Mouse (Mus musculus) urinary bladder, postnatal 36 days (tissue): ENCODE data around the gene Cirbp.

Experiments
- DNase-seq, 2 experiments: peaks; one replicate each; pipeline ENCODE4 v3.0.0; 2022; ENCODE audit warnings: low spot score in 2 of 2, mixed read lengths in 1 of 2

Gene Cirbp

GRCm38 (mm10) chr10:80150226-80151210 lies 15.3 kb upstream of the Cirbp start:
- DNase-seq, result peak in 1 of 2 experiments; percentile 63

GRCm38 (mm10) chr10:80151211-80152034 lies 14.4 kb upstream of the Cirbp start:
- peak in 1 of 2 experiments; percentile 67 for DNase-seq

GRCm38 (mm10) chr10:80152071-80152872 lies 13.5 kb upstream of the Cirbp start:
- DNase-seq, result peak in 1 of 2 experiments; percentile 56

- peak in 1 of 2 experiments; percentile 62 for DNase-seq
These were observed 12.9 kb upstream of the Cirbp start for GRCm38 (mm10) chr10:80152873-80153260.

GRCm38 (mm10) chr10:80153713-80154112 lies 12.1 kb upstream of the Cirbp start:
- no peak for DNase-seq

GRCm38 (mm10) chr10:80154384-80154783 lies 11.4 kb upstream of the Cirbp start:
- no peak for DNase-seq

- DNase-seq, result no peak
These were observed 10.5 kb upstream of the Cirbp start for GRCm38 (mm10) chr10:80155277-80155676.

GRCm38 (mm10) chr10:80156002-80156751 lies 9.6 kb upstream of the Cirbp start:
- DNase-seq, result no peak

GRCm38 (mm10) chr10:80156752-80157053 lies 9.1 kb upstream of the Cirbp start:
- DNase-seq, result no peak

GRCm38 (mm10) chr10:80157141-80157929 lies 8.4 kb upstream of the Cirbp start:
- no peak for DNase-seq

GRCm38 (mm10) chr10:80158307-80158986 lies 7.3 kb upstream of the Cirbp start:
- peak; percentile 61 to 75 for DNase-seq

GRCm38 (mm10) chr10:80159021-80159560 lies 6.7 kb upstream of the Cirbp start:
- peak in 1 of 2 experiments; percentile 39 for DNase-seq

GRCm38 (mm10) chr10:80159561-80160454 lies 6.0 kb upstream of the Cirbp start:
- peak; percentile 98 to 99 for DNase-seq

GRCm38 (mm10) chr10:80160455-80161371 lies 5.1 kb upstream of the Cirbp start:
- peak; percentile 85 to 91 for DNase-seq

- DNase-seq, result no peak
These were observed 4.1 kb upstream of the Cirbp start for GRCm38 (mm10) chr10:80161522-80162242.

- DNase-seq, result no peak
These were observed 3.6 kb upstream of the Cirbp start for GRCm38 (mm10) chr10:80162243-80162608.
